Mouse (Mus musculus) granulocyte monocyte progenitor cell, adult 5-6 weeks (primary cell): ENCODE results near the gene Slc2a9. TPM values are rescaled to one million over a fixed set of nuclear protein-coding genes. Genes with fewer than 3 reads are reported as not detected.

ENCODE experiments used
- ATAC-seq: replicated peaks from 2 replicates; pipeline ENCODE4 v1.8.0; 2016; ENCODE audit warnings: mild to moderate bottlenecking, moderate TSS enrichment, inconsistent platforms; ENCODE audit not compliant: poor library complexity, severe bottlenecking
- total RNA-seq, 2 experiments: library from RNA; stranded (forward) in 1 of 2; stranded (reverse) in 1 of 2; fragments of 200-712, 200-1000 nt in 1 of 2; fragments of >200 nt in 1 of 2; fragmentation: Nextera tagmentation in 1 of 2; gene quantifications; 2 replicates each; pipeline ENCODE4 v1.2.3; 2014 to 2017

Slc2a9 gene
- total RNA-seq, 2 experiments from 2014 or later: 8.4 to 13.6 TPM

DNA sequence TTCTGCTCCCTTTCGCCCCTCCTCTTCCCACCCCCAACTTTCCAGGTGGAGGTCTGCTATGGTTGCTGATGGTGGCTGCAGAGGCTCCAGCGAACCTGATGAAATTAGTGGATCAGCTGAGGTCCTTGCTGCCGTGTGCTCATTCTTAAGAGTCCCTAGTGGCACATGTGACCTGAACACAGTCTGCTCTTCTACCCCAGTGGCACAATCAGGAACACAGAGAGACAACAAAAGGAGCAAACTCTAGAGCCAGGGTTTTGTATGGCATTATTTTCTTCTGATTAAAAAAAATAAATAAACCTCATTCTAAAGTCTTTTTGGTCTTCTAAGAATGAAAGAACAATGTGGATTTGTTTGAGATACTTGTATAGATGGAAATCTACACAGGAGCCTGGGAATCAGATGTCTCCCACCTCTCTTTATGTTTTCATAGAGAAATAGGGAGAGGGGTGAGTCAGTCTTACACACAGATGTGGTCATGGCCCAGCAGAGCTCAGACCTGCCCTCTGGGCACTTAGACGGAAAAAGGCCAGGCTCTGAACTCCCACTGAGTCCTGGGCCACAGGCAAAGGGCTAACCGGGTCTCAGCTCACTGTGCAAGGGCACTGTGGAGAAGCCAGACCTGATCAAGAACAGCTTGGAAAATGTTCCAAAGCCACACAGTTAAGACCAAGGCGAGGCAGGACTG lies 1.9 kb upstream of the Slc2a9 start:
- peak; percentile 35 for ATAC-seq

DNA sequence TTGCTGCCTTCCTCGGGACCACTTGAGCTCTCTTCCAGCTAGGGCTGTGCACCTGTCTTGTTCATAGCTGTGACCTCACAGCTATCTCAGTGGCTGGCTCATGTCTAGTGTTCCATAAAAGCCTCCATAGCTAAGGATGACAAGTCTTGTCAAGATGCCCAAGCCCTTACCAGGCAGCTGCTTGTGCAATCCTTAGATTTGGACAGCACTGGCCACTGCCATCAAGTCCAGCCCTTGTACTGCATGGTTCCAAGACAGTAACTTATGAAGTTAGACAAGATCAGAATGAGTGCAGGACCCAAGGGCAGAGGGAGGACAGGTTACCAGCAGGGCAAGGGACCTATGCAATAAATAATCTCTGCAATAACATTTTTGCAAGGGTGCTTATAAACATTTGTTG lies 1.2 kb upstream of the Slc2a9 start:
- no peak for ATAC-seq

DNA sequence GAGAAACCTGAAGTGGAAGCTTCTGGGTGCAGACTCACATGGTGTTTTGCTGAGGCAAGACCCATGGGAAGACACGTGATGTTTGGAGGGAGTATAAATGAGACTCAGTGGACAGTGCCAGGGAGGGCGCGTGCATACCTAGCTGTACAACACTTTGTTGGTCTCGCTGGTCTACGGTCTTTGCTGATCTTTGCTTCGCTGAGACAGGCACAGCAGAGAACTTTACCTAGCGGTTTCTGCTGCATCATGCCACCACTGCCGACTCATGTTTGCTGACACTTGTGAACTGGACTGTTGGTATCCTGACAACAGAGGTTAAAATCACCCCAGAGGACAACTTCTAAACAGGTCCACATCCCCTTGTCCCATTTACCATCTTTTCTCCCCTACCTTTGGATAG lies 2.9 kb downstream of the Slc2a9 start:
- no peak for ATAC-seq

DNA sequence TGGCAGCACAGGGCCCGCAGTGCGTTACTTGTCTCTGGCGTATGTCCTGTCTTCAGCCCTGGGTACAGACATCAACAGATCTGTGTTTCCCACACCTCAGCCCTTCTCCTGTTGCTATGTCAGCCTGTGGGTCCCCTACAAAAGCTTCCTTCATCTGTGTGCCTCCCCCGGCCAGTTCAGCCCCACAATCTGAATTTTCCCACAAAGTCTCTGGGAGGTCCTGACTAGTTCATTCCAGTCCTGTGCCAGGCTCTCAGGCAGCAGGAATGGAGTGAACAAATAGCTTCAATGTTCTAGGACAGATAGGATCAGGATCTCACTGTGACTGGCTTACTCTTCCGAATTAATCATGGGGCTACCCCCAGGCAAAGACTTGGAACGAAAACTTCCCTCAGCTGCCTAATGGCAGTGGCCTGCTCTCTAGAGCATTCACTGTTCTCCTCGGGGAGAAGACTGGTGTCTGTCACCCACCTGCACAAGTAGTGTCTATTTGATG lies 3.6 kb downstream of the Slc2a9 start:
- no peak for ATAC-seq

DNA sequence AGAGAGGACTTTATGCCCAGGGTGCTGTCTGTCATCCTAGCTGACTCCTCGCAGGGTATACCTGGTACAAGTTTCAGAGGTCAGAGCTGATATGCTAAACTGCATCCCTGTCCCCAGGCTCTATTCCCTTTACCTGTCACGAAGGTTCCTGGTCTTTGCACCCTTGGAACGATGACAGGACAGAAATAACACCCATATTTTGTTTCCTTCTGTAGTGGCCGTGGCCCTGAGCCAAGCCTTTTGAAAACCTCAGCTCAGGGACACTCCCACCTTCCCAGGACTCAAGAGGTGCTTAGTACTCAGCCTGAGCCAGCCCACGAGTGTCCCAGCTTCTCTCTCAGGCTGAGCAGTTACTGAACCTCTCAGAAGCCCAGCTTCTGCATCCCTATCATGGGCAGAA lies 4.5 kb downstream of the Slc2a9 start:
- no peak for ATAC-seq

DNA sequence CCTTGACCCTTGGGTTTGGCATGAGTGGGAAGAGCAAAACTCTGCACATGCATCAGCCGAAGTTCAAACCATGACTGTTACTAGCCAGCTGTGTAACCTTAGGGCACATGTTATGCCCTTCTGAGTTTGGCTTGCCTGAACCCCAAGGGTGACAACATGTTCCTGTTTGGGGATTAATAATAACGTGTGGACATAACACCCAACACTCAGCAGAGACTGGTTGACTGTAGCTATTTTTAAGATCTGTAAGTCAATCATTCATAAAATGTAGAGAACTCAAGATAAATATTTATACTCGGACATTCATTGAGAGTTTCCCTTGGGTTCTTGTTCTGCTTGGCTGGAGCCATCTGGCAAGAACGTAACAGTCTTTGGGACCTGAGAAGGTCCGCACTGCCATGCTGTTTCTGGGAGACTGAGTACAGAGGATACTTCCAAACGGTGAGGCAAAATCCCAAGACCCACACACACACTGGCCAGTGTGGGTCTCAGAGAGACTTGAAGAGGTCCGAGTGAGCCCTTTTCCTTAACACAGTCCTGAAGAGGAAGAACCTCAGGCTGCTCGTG lies 6.4 kb downstream of the Slc2a9 start:
- no peak for ATAC-seq

DNA sequence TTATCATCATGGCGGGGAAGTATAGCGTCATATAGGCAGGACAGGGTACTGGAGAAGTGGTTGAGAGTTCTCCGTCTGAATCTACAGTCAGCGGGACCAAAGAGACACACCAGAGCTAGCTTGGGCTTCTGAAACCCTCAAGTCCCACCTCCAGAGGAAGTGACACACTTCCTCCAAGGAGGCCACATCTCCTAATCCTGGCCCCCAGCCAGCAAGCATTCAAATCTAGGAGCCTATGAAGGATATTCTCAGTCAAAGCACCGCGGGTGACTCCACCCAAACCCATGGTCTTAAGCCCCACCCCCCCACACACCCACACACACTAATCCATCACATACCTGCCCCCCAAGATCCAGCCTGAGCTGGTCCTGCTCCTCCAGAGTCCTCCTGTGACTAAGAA lies 9.1 kb downstream of the Slc2a9 start:
- ATAC-seq: peak; percentile 80

DNA sequence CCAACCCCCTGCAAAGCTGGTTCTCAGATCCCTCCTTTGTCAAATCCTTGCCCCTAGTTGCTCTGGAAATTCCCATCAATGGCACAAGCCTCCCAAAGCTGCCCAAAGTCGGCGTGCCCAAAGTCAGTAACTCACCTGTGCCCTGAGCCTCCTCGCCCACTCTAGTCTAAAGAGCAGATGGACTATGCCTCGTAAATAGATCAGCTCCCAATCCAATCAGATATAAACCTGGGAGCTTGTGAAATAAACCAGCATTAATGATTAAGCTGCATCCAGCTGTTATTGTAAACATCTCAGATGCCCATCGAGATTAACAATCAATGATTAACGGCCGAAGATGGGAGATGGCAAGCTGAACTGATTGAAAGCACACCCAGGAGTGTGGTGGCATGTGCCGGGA lies 11.2 kb downstream of the Slc2a9 start:
- ATAC-seq: no peak

DNA sequence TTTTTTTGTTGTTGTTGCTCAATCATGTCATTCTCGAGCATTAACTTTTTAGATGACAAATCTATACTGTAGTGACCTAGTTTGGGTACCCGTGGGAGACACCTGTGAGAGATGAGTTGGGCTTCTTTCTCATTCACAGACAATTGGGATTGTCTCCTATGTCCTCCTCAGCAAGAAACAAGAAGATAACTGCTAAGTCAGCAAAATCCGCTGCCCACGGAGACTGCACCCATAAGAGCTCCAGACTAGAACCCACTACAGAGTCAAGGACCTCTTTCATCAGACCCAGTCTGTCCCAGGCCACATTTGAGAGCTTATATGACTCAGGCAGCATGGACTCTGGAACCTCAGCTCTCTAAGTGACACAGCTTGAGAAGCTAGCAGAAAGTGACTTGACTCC lies 13.2 kb downstream of the Slc2a9 start:
- no peak for ATAC-seq

DNA sequence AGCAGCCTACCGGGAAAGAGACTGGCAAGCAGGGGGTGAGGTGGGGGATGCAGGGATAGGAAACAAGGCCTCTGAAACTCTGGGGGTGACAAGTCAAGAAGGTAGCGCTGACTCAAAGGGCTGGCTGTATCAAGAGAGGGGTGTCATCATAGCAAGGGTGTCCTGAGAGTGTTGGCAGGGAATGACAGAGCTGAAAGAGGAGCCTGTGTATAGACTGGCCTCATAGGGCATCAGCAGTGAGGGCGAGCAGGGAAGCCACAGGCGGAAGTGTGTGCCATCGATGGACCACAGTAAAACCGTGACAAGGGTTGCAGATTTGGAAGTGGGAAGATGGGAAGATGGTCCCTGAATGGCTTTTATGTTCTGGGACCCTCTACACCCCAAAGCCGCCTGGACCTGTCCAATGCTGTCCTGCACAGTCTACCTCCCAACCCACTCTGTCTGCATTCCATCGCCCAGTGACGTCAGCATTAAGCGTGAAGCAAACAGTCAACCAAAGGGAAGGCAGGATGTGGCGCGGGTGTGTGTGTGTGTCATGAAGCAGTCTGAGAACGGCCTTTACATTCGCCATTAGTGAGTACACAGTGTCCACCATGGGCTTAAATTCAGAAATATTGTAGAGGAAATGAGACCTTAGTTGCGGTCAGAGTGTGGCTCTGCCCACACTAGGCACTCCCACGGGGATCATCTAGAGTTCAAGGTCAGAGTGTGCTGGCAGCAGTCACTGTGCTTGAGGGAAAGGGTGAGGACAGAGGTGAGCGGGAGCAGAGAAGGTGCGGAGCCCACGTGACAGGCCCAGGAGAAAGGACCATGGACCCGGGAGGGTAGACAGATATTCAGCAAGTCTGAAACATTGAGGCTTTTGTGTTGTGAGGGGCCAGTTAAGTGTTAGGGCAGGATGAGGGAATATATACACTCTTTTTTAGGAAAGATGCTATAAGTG lies 14.0 kb downstream of the Slc2a9 start:
- no peak for ATAC-seq

DNA sequence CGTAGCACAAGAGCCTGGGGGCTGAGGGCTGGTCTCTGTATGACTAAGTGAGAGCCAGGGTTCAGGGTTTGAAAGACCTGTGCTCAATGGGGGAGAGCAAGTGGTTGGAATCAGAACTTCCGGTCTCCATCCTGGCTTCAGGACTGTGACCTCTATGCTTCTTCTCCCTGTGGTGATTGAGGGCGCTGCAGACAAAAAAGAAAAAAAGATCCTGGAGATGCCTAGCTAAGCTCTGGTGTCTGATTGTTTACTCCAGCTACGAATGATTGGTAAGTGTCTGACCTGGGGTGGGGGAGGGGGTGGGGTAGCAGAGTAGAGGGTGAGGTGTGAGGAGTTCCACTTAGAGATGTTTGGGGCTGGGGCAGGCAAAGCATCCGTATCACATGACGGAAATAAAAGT lies 14.9 kb downstream of the Slc2a9 start:
- ATAC-seq: no peak

DNA sequence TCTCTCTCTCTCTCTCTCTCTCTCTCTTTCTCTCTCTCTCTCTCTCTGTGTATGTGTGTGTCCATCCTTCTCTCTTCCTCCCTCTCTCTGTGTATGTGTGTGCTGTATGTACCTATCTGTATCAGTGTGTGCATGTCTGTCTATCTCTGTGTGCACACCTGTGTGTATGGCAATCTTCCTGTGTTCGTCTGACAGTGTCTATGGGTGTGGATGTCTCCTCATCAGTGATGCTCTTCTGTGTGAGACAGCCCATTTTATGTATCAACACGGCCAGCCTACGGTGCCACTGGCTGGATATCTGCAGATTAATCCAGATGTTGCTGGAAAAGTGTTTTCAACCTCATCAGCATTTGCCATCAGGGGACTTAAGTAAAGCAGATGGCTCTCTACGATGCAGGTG lies 15.7 kb downstream of the Slc2a9 start:
- ATAC-seq: no peak

DNA sequence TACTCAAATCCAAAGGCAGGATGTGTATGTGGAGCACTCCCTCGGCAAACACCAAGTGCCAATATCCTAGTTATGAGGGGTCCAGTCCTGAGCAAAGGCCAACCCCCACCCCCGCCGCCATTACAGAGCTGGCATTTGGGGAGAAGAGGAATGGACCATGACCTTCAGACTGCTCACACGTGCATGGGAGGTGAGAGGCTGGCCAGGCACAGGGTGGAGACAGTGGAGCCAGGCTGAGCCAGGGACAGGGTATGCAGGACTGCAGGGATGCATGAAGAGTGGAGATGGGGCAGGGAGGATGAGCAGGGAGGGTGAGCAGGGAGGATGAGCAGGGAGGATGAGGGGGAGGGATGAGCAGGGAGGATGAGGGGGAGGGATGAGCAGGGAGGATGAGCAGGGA lies 17.0 kb downstream of the Slc2a9 start:
- no peak for ATAC-seq

DNA sequence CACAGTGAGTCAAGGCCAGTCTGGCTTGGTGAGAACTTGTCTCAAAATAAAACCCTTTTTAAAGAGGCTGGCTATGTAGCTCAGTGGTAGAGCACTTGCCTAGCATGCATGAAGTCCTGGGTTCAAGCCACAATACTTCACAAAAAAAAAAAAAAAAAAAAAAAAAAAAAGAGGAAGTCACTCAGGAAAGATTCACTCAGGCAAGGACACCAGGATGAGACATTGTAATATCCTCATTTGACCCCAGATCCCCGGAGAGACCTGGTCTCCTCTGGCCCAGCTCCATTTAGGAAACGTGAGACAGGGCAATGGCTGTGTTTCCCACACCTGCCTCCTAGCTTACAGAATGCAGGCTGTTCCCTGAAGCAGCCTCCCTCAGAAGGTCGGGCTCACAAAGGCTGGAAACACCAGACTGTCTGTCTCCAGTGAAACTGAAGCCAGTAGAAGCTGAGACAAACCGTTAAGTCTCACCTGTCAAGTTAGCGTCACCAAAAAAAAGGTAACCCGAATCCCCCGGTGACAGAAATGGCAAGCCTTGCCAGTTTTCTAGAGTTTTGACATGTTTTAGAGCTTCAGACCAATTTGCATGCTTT lies 19.3 kb downstream of the Slc2a9 start:
- ATAC-seq: peak; percentile 41

DNA sequence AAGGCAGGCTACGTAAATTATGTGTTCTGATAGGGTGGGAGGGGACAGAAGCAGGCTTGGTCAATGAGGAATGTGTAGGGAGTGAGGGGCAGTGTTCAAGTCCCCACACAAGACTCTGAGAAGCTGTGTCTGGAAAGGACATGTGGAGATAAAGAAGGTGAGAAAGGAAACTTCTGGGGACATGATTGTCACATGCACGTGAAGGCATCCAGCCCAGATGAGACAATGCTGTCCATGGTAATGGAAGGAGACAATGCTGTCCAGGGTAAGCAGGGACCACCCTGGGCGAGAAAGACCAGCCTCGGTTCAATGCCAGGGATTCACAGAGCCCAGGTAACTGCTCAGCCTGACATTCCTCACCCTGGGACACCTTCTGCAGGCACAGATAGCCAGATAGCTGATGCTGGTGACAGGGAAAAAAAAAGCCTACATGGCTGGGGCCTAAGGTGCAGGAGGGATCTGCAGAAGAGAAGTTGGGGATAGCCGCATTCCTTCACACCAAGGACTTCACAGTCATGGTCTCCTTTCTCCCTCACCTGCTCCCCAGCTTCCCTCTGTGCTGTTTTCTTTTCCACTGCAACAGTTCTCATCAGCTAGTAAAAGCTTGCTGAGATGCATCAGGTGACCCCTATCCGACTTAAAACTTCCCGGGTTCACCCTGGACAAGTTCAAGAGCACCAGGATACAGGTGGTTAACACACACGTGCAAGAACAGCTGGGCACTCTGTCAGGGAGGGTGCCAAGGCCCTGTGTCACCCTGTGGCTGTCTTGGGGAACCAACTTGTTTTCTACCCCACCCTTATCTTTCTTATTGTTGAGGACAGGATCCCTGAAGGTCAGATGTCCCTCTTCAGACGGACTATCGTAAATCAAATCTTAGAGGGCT lies 21.9 kb downstream of the Slc2a9 start:
- ATAC-seq: no peak

DNA sequence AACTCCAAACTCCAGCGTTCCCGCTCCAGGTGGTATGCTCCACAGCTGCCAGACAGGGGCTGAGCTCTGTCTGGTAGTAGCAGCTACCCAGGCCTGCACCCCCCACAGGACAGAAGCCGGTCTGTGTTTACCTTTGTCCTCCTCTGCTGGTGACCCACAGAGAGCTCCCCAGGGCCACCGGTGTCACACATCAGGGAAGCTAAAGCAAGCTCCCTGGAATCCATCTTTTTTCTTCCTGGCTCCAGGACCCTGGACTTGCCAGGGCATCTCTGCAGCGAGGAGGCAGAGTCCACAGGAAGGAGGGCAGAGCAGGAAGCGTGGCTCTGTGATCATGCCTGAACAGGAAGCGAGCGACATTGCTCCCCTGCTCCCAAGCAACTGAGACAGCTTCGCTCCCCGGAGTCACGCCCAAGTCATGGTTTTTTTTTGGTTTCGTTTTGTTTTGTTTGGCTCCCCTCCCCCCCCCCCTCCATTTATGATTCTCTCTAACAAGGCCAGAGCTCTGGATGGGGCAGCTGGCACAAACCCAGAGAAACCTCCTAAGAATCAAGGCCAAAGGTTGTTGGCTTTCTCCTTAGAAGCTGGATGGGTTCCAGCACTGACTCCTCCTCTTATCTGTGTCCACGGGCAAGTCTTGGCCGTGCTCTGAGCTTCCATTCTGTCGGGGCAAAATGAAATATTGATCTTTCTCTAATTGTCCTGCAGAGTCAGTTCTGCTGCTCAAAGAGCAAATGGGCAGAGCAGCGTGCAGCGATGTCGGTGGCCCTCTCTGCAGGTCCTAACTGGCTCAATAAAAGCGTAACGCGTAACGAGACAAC lies 22.8 kb downstream of the Slc2a9 start:
- ATAC-seq: peak; percentile 75

DNA sequence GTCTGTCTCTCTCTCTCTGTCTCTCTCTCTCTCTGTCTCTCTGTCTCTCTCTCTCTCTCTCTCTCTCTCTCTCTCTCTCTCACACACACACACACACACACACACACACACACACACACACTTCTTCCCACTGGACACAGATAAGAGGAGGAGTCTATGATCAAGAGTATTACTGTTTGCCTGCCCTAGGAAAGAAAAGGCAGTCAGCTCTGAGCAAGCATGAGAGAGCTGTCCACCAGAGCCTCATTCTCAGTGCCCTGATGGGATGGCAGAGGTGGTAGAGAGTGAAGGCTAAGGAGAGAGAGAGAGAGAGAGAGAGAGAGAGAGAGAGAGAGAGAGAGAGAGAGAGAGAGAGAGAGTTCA lies 23.4 kb downstream of the Slc2a9 start:
- 0 out of 2 replicates have a peak, but pooled peaks have one; percentile 1 for ATAC-seq

DNA sequence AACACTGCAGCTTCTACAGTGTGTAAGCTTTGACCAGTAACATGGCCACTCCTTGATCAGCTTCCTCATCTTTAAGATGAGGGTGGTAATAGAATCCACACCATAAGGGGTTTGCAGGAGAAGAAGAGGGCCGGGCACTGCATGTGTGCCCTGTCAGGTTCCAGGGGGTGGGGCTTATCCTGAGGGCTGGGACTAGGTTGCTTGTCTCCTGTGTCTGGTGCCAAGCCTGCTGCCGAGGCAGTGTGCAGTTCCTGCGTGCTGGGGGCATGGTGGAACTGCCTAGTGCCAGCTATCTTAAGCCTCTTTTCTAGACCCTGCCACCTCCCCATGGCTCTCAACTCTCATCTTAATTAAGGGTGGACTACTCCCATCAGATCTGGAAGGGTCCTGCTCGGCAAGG lies 23.9 kb downstream of the Slc2a9 start:
- ATAC-seq: peak; percentile 76
